Mouse (Mus musculus): ENCODE results near the gene Rpap3. TPM values are rescaled to one million over a fixed set of nuclear protein-coding genes. Genes with fewer than 3 reads are reported as not detected.
"Not testable (repeated sequence)": the region's sequence is repeated elsewhere in the genome, so short reads cannot be mapped to it uniquely, and the experiment has no call there.

Gene Rpap3
- total RNA-seq, 2 experiments from 2014 or later: 11.4 to 13.3 TPM

- no peak for DNase-seq
- Histone ChIP-seq H3K27ac (no peak overlapping the region), H3K4me3 (no peak overlapping the region)
- TF ChIP-seq CTCF (IDR thresholded peaks at IDR 0.05): no peak
- intact Hi-C loops (cut with DNase I): no loop called here
Measured at GRCm38 (mm10) chr15:97674423-97674822, 31.2 kb downstream of the Rpap3 start.

GRCm38 (mm10) chr15:97673256-97674000 is 32.2 kb downstream of the Rpap3 start:
- intact Hi-C loops (cut with DNase I): no loop called here
- TF ChIP-seq CTCF (IDR thresholded peaks at IDR 0.05): no peak

GRCm38 (mm10) chr15:97672211-97672765 is 33.3 kb downstream of the Rpap3 start:
- no peak for DNase-seq
- Histone ChIP-seq H3K27ac (no peak overlapping the region), H3K4me3 (no peak overlapping the region)
- TF ChIP-seq CTCF (IDR thresholded peaks at IDR 0.05): no peak
- intact Hi-C loops (cut with DNase I): no loop called here

More at GRCm38 (mm10) chr15:97673256-97674000, 32.2 kb downstream of the Rpap3 start:
- no peak overlapping the region for H3K4me3 ChIP-seq
- no peak for DNase-seq
- H3K27ac ChIP-seq: no peak overlapping the region

- no peak overlapping the region for H3K27ac ChIP-seq
- intact Hi-C loops (cut with DNase I): no loop called here
- TF ChIP-seq CTCF (IDR thresholded peaks at IDR 0.05): no peak
- H3K4me3 ChIP-seq: no peak overlapping the region
- peak; percentile 39 for DNase-seq
Measured at GRCm38 (mm10) chr15:97670554-97670953, 35.1 kb downstream of the Rpap3 start.

GRCm38 (mm10) chr15:97668158-97668877 is 37.3 kb downstream of the Rpap3 start:
- not testable (repeated sequence) for DNase-seq, H3K4me3 ChIP-seq, H3K27ac ChIP-seq
- intact Hi-C loops (cut with DNase I): loop anchor here (10.0 kb wide), 1 partner anchor 424 kb away; the partner anchor contains the start of genes Amigo2 and Pced1b

GRCm38 (mm10) chr15:97667437-97667836 is 38.2 kb downstream of the Rpap3 start:
- peak; percentile 84 for TF ChIP-seq CTCF (IDR thresholded peaks at IDR 0.05)
- peak overlapping the region; percentile 36 for H3K4me3 ChIP-seq
- peak; percentile 63 for DNase-seq
- 0 out of 2 replicates have a peak overlapping the region, but pooled peaks have one; percentile 1 for H3K27ac ChIP-seq
- intact Hi-C loops (cut with DNase I): loop anchor here (2.0 to 10.0 kb wide), 2 partner anchors 109 to 423 kb away; partner anchors contain the start of genes Amigo2 and Pced1b

GRCm38 (mm10) chr15:97666457-97666770 is 39.2 kb downstream of the Rpap3 start:
- Histone ChIP-seq H3K27ac (no peak overlapping the region), H3K4me3 (no peak overlapping the region)
- TF ChIP-seq CTCF (IDR thresholded peaks at IDR 0.05): no peak
- intact Hi-C loops (cut with DNase I): loop anchor here (2.0 to 10.0 kb wide), 2 partner anchors 110 to 422 kb away; partner anchors contain the start of genes Amigo2 and Pced1b
- DNase-seq: no peak

- TF ChIP-seq CTCF (IDR thresholded peaks at IDR 0.05): no peak
- DNase-seq: no peak
- intact Hi-C loops (cut with DNase I): loop anchor here (2.0 to 10.0 kb wide), 3 partner anchors 111 to 471 kb away; partner anchors contain the start of genes Amigo2 and Pced1b
- Histone ChIP-seq H3K4me3 (no peak overlapping the region), H3K27ac (no peak overlapping the region)
Measured at GRCm38 (mm10) chr15:97665770-97666456, 39.7 kb downstream of the Rpap3 start.

- H3K27ac ChIP-seq: no peak overlapping the region
- H3K4me3 ChIP-seq: no peak overlapping the region
- no peak for DNase-seq
- intact Hi-C loops (cut with DNase I): loop anchor here (2.0 to 10.0 kb wide), 2 partner anchors 420 to 470 kb away; partner anchors contain the start of genes Amigo2 and Pced1b
- peak; percentile 76 for TF ChIP-seq CTCF (IDR thresholded peaks at IDR 0.05)
Measured at GRCm38 (mm10) chr15:97664981-97665668, 40.5 kb downstream of the Rpap3 start.

- Histone ChIP-seq H3K27ac (peak overlapping the region; percentile 69), H3K4me3 (peak overlapping the region; percentile 66)
- intact Hi-C loops (cut with DNase I): loop anchor here (2.0 to 10.0 kb wide), 3 partner anchors 39 to 469 kb away; partner anchors contain the start of genes Amigo2 and Pced1b
- DNase-seq: peak; percentile 72
- peak; percentile 75 for TF ChIP-seq CTCF (IDR thresholded peaks at IDR 0.05)
Measured at GRCm38 (mm10) chr15:97663750-97664406, 41.7 kb downstream of the Rpap3 start.

GRCm38 (mm10) chr15:97658755-97659116 is 46.9 kb downstream of the Rpap3 start:
- DNase-seq: no peak
- H3K4me3 ChIP-seq: peak overlapping the region; percentile 51
- H3K27ac ChIP-seq: no peak overlapping the region
- no peak for TF ChIP-seq CTCF (IDR thresholded peaks at IDR 0.05)
- intact Hi-C loops (cut with DNase I): no loop called here
